Mouse (Mus musculus): ENCODE measurements at regions not wholly inside any gene's neighbourhood (a gene's known extent, or its start where the extent isn't known, plus 50 kb on each side); places are given as distances from the start of the nearest gene placed in this dataset.

DNA sequence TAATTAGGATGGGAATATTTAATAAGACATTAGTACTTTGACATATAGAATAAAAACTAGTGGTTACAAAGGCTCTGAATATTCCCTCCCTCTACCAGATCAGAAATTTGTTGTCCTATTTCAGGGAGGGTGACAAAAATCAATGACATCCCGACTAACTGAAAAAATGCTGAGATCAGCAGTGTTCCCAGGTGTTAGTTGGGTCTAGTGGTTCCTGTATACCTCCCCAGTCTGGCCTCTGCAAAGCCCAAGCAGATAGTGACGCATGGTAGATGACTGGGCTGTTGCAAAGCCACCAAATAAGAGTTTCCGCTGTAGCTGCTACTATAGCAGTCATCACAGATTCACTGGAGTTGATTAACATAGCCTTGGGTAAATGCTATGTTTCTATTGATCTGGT lies 59.9 kb upstream of the Gm4791 start:
- no peak for TF ChIP-seq EP300 (IDR thresholded peaks at IDR 0.05; ENCODE audit: low read depth)
- TF ChIP-seq CTCF (IDR thresholded peaks at IDR 0.05; ENCODE audit: low read depth) = no peak

Measured in liver, postnatal 0 days (tissue).